Mouse (Mus musculus): ENCODE measurements around the gene Clec16a. TPM values are rescaled to one million over a fixed set of nuclear protein-coding genes. Genes with fewer than 3 reads are reported as not detected.

Clec16a gene
- total RNA-seq, 2 experiments from 2014 or later: 26.2 to 28.4 TPM

- DNase-seq: no peak
- intact Hi-C loops (cut with DNase I; ENCODE audit: low total_unique reads): no loop called here
Measured at GRCm38 (mm10) chr16:10694414-10694851, 149.3 kb downstream of the Clec16a start.

DNA sequence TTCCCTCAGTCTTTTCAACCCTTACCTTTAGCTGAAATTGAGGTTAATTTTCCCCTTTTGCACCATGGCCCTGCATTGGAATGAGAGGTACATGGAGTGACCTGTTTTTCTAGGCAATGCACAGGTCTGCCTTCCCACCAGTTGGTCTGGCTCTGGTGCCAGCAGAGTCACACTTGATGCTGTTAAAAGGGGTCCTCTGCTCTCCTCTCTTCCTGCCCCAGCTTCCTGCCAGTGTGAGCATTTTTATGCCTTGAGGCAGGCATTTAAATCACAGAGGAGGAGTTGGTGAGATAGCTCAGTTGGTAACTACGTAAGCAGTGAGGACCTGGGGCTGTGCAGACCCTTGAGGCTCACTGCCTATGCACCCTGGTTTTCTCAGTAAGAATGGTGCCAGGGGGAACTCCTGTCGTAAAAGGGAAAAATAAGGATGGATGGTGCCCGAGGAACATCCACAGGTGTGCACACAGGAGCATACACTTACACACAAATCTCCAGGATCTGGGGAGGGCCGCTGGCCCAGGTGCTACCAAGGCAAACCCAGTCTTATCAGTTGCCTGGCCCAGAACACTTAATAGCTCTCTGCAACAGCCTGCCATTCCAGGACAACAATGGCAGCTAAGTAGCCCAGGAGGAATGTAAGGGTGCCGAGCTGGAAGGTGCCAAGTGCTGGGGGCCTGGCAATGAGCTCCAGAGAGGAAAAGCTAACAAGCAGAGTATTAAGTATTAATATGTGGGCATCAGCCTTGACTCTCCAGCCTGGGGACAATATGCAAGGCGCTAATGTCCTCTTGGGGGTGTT, 152.9 kb downstream of the Clec16a start:
- intact Hi-C loops (cut with DNase I; ENCODE audit: low total_unique reads): no loop called here
- DNase-seq: no peak

- intact Hi-C loops (cut with DNase I; ENCODE audit: low total_unique reads): no loop called here
Measured at GRCm38 (mm10) chr16:10699316-10699715, 154.2 kb downstream of the Clec16a start.

DNA sequence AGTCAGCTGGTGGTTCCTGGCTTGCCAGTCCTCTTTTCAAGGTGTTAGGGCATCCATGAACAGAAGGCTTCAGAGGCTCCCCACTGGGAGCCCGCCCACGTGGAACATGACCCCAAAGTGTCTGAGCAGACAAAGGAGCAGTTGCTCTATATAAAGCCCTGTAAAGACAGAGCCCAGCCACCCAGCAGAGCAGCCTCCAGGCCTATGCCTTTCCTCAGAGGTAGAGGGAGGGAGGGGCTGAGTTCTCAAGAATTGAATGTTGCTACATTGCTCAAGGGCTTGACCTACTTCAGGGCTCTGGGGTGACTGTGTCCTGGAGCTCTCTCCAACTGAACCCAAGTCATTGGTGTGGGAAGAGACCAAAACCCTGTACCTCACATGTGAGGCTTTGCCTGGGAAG, 155.0 kb downstream of the Clec16a start:
- intact Hi-C loops (cut with DNase I; ENCODE audit: low total_unique reads): no loop called here
- no peak for DNase-seq

More at GRCm38 (mm10) chr16:10699316-10699715, 154.2 kb downstream of the Clec16a start:
- no peak for DNase-seq

DNA sequence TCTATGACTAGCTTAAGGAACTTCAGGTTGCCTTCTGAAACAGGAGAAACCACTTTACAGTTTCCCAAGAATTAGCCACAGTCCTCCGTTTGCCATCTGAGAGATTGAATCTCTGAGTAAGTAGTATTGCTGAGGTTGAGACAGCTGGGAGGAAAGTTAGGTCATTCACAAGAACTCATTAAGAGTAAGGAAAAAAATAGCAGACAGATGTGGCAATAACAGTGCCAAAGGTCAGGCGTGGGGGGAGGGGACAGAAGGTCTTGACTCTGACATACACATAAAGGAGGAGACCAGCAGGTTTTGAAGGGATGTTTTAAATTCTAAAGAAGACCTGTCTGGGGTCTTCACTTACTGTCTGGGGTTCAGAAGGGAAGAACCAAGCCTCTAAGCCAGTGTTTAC, 157.3 kb downstream of the Clec16a start:
- DNase-seq: peak; percentile 21
- intact Hi-C loops (cut with DNase I; ENCODE audit: low total_unique reads): no loop called here

- intact Hi-C loops (cut with DNase I; ENCODE audit: low total_unique reads): no loop called here
Measured at GRCm38 (mm10) chr16:10703932-10704331, 158.8 kb downstream of the Clec16a start.

DNA sequence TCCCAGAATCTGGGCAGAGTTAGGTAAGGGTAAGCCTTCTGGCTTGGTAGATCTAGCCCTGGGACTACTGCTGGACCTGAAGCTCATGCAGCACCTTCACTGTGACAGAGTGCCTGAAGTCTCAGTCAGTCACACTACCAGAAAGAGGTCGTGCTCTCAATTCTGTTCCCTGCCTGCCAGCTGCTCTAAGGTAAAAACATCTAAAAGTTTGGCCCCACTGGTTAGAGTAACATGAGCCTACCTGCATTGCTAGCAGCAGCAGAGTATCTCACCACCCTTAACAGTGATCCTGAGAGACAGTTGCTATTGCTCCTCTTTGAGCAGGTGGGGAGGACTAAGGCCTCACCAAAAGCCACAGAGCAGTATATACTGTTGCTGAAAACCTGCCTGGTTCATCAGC, 160.3 kb downstream of the Clec16a start:
- no peak for DNase-seq

More at GRCm38 (mm10) chr16:10703932-10704331, 158.8 kb downstream of the Clec16a start:
- DNase-seq: no peak

DNA sequence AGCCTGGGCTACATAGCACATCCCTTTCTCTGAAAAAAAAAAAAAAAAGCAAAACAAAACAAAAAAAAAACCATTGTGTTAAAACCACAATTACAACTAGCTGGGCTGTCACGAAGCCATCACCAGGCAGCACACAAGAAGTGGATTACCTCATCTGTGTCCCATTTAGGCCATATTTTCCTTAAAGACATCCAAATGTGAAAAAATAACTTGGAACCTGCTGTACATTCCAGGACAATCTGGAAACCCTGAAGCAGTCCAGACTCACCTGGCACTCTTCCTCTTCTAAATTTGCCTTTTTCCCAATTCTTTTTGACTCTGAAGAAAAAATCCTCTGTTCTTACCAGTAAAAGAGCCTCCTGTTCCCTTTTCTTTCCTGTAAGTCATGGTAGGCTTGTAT, 166.4 kb downstream of the Clec16a start:
- intact Hi-C loops (cut with DNase I; ENCODE audit: low total_unique reads): no loop called here
- no peak for DNase-seq

More for the DNA sequence above, 160.3 kb downstream of the Clec16a start:
- intact Hi-C loops (cut with DNase I; ENCODE audit: low total_unique reads): no loop called here

DNA sequence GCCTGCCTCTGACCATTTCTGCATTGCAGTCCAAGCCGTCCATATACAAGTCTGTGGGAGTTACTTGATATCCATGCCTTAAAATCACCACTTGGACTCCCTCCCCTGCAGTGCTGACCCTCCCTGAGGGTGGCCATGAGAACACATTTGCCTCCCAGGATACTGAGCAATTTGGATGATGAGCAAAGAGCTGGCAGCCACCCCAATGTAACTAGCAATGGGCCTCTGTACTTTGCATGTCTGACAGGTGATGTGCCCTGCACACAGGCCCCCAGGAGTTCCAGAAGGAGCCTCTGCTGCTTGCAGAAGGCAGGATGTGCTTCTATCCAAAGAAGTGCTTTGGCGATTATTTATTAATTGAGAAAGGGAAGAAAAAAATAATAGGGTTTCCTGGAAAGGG, 167.9 kb downstream of the Clec16a start:
- no peak for DNase-seq
- intact Hi-C loops (cut with DNase I; ENCODE audit: low total_unique reads): no loop called here

GRCm38 (mm10) chr16:10713441-10714239, 168.5 kb downstream of the Clec16a start:
- intact Hi-C loops (cut with DNase I; ENCODE audit: low total_unique reads): no loop called here
- peak; percentile 63 for DNase-seq

DNA sequence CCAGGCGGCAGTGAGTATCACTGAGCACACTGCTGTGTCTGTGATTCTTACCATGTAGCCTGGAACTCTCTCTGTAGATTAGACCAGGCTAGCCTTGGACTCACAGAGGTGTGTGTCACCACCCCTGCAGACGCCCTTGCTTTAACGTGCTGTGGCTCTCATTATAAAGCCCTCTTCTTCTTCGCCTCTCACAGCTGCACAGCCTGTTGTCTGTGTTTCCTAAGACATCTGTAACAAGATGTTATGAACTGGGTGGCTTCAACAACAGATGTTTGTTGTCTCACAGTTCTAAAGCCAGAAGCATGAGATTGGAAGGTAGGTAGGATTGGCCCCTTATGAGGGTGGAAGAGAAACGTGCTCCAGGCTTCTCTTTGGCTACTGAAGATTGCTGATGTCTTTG, 170.1 kb downstream of the Clec16a start:
- intact Hi-C loops (cut with DNase I; ENCODE audit: low total_unique reads): no loop called here
- DNase-seq: no peak

- intact Hi-C loops (cut with DNase I; ENCODE audit: low total_unique reads): no loop called here
- DNase-seq: no peak
Measured at GRCm38 (mm10) chr16:10715632-10716031, 170.5 kb downstream of the Clec16a start.

DNA sequence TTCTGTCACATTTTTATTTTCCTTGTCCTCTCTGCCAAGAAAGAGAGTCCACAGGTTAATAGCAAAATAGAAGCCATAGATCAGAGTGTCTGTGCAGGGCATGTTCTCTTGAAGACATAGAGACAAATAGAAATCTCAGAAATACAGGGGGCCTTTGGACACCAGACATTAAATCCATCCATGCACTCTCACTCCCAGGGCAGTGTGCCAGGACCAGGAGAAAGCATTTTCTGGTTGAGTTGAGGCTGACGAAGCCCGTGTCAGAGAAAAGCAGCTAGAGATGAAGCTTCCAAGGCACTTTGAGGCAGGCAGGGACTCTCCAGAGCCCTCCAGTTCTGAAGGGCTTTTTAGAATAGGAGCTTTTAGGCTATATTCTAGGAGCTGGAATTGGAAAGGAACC, 171.6 kb downstream of the Clec16a start:
- intact Hi-C loops (cut with DNase I; ENCODE audit: low total_unique reads): no loop called here
- DNase-seq: no peak

- intact Hi-C loops (cut with DNase I; ENCODE audit: low total_unique reads): no loop called here
- peak; percentile 64 for DNase-seq
Measured at GRCm38 (mm10) chr16:10719971-10720370, 174.8 kb downstream of the Clec16a start.

- intact Hi-C loops (cut with DNase I; ENCODE audit: low total_unique reads): no loop called here
- DNase-seq: no peak
Measured at GRCm38 (mm10) chr16:10722882-10723544, 177.9 kb downstream of the Clec16a start.

GRCm38 (mm10) chr16:10723816-10724647, 178.9 kb downstream of the Clec16a start:
- DNase-seq: no peak
- intact Hi-C loops (cut with DNase I; ENCODE audit: low total_unique reads): no loop called here

DNA sequence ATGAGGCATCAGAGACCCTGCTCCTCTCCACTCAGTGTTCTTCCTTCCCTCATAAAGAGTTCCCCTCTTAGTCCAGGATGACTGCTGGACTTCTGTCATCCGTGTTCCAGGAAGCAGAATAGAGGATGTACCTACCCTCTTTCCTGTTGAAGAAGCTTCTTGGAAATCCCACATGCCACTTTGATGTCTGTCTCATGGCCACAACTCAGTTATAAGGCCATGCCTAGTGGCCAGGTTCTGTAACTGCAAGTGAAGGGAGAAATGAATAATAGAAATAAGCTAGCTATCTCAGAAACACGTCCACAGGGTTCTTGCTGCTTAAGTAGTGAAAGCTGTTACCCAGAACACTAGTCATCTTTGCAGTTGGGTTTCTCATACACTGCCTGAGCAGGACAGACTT, 180.0 kb downstream of the Clec16a start:
- intact Hi-C loops (cut with DNase I; ENCODE audit: low total_unique reads): no loop called here
- no peak for DNase-seq

GRCm38 (mm10) chr16:10727630-10728029, 182.5 kb downstream of the Clec16a start:
- intact Hi-C loops (cut with DNase I; ENCODE audit: low total_unique reads): no loop called here
- DNase-seq: no peak

DNA sequence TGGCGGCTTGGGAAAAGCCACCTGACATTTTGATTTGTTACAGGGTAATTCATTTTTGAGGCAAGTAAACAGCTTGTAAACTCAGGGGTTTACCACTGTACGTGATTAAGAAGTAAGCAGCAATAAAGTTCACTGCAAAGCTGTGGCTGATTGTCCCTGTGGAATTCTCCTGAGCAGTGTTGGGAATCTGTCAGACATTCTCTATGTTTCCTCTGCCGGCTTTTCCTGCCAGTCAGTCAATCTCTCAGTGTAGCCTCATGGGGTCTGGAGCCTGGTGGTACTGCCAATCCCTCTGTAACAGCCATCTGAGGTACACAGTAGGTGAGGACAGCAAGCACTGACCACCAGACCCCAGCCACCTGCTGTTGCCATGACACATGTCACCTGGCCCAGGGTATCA, 183.7 kb downstream of the Clec16a start:
- no peak for DNase-seq
- intact Hi-C loops (cut with DNase I; ENCODE audit: low total_unique reads): no loop called here

All from gastrocnemius, postnatal 14 days (tissue).